ENCODE assay signal across 10 mouse cellular contexts in the genomic region with DNA sequence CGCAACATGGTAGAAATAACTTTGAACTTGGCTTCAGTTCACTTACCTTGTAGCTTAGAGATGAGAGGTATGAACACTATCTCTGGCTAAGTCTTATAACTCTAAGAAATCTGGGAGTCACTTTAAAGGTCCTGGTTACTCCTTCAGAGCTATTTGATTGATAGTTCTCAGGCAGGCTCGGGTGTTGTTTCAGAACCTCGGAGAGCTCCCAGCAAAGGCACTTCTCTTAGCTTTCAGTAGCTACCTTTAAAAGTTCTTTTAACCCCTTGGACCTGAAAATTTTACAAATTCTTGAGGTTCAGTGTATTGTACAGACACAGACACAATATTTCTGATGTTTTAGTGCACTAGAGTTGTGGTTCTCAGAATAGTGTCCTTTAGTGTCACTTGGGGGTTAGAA. TPM values are rescaled to one million over a fixed set of nuclear protein-coding genes. Genes with fewer than 3 reads are reported as not detected.
A peak's percentile ranks its signal among the peaks of the same experiment; 100 is the strongest.
DNase-seq lines count a peak whose midpoint lies in the region; ATAC-seq and TF ChIP-seq lines count a peak whose summit lies in the region.
"Had no signal": no experiment of that assay in that cellular context is flagged by ENCODE, and none has a peak within 500 bp of the region (broad histone marks: within the 10 kb centered on the region; RNA-seq: fewer than 3 reads in every experiment).

No protein-coding gene starts in this region.

- H3K27me3 ChIP-seq in liver, embryonic 14.5 days (ENCODE audit: control insufficient read depth, insufficient read depth, low read length) = no peaks in the 10 kb centered on the region
- H3K27me3 ChIP-seq in liver, embryonic 11.5 days (replicated peaks; ENCODE audit: control insufficient read depth, insufficient read depth, low read length) = no peaks in the 10 kb centered on the region
- H3K27me3 ChIP-seq in stomach, postnatal 0 days (ENCODE audit: control insufficient read depth, insufficient read depth, low read length) = no peaks in the 10 kb centered on the region
- H3K27me3 ChIP-seq in forebrain, embryonic 11.5 days (ENCODE audit: control insufficient read depth, insufficient read depth, low read length) = no peaks in the 10 kb centered on the region
- H3K27me3 ChIP-seq: embryonic facial prominence, embryonic 12.5 days had no signal

- H3K9me3 ChIP-seq in liver, embryonic 14.5 days (ENCODE audit: control insufficient read depth, low read length) = no peaks in the 10 kb centered on the region
- H3K9me3 ChIP-seq in liver, embryonic 11.5 days (ENCODE audit: control insufficient read depth, low read length) = no peaks in the 10 kb centered on the region
- H3K9me3 ChIP-seq in stomach, postnatal 0 days (ENCODE audit: control insufficient read depth, low read length) = no peaks in the 10 kb centered on the region
- no peaks in the 10 kb centered on the region for H3K9me3 ChIP-seq in forebrain, embryonic 11.5 days (ENCODE audit: control insufficient read depth, low read length)
- H3K9me3 ChIP-seq: embryonic facial prominence, embryonic 12.5 days had no signal

- no peak overlapping the region for H3K9ac ChIP-seq in liver, embryonic 14.5 days (replicated peaks)
- H3K9ac ChIP-seq in liver, embryonic 11.5 days (ENCODE audit: low read depth, low read length) = no peak overlapping the region
- H3K9ac ChIP-seq in stomach, postnatal 0 days (ENCODE audit: low read length) = no peak overlapping the region
- no peak overlapping the region for H3K9ac ChIP-seq in forebrain, embryonic 11.5 days (ENCODE audit: low read length)
- H3K9ac ChIP-seq: embryonic facial prominence, embryonic 12.5 days had no signal

- H3K4me1 ChIP-seq in liver, embryonic 14.5 days (replicated peaks; ENCODE audit: control insufficient read depth in 2 of 2, insufficient read depth in 2 of 2, low read length in 1 of 2) = no peaks in the 10 kb centered on the region
- H3K4me1 ChIP-seq in liver, embryonic 11.5 days (replicated peaks; ENCODE audit: control insufficient read depth, insufficient read depth, low read length) = no peaks in the 10 kb centered on the region
- H3K4me1 ChIP-seq in stomach, postnatal 0 days (replicated peaks; ENCODE audit: control insufficient read depth, insufficient read depth) = no peaks in the 10 kb centered on the region
- H3K4me1 ChIP-seq in forebrain, embryonic 11.5 days (replicated peaks; ENCODE audit: control insufficient read depth, insufficient read depth, low read length) = no peaks in the 10 kb centered on the region
- H3K4me1 ChIP-seq: embryonic facial prominence, embryonic 12.5 days had no signal

- no peak for TF ChIP-seq CTCF in liver, embryonic 14.5 days (IDR thresholded peaks at IDR 0.05; ENCODE audit: low read depth)
- TF ChIP-seq CTCF in stomach, postnatal 0 days (IDR thresholded peaks at IDR 0.05; ENCODE audit: low read depth) = no peak

- 57% methylated on average over 3 of the region's 3 CpGs for WGBS in liver, embryonic 14.5 days (ENCODE audit: insufficient replicate concordance)
- WGBS in liver, embryonic 11.5 days = 53% methylated on average over 3 of the region's 3 CpGs
- 40% methylated on average over 3 of the region's 3 CpGs for WGBS in stomach, postnatal 0 days
- 61% methylated on average over 3 of the region's 3 CpGs for whole genome bisulfite sequencing in forebrain, embryonic 11.5 days

- no peak overlapping the region for H3K4me2 ChIP-seq in liver, embryonic 14.5 days (ENCODE audit: low read depth)
- no peak overlapping the region for H3K4me2 ChIP-seq in liver, embryonic 11.5 days
- H3K4me2 ChIP-seq in stomach, postnatal 0 days (replicated peaks; ENCODE audit: low read depth) = no peak overlapping the region
- no peak overlapping the region for H3K4me2 ChIP-seq in forebrain, embryonic 11.5 days (ENCODE audit: low read depth, low read length, severe bottlenecking)
- H3K4me2 ChIP-seq: embryonic facial prominence, embryonic 12.5 days had no signal

- no peak overlapping the region for H3K4me3 ChIP-seq in liver, embryonic 14.5 days (ENCODE audit: insufficient read depth in 1 of 2, low read depth in 2 of 2, low read length in 2 of 2)
- no peak overlapping the region for H3K4me3 ChIP-seq in liver, embryonic 11.5 days (ENCODE audit: low read depth, low read length)
- no peak overlapping the region for H3K4me3 ChIP-seq in stomach, postnatal 0 days (ENCODE audit: low read depth, low read length)
- H3K4me3 ChIP-seq in forebrain, embryonic 11.5 days (ENCODE audit: low read depth, low read length) = no peak overlapping the region
- H3K4me3 ChIP-seq: embryonic facial prominence, embryonic 12.5 days had no signal

- H3K36me3 ChIP-seq in liver, embryonic 14.5 days (replicated peaks; ENCODE audit: control insufficient read depth, insufficient read depth, low read depth) = no peaks in the 10 kb centered on the region
- no peaks in the 10 kb centered on the region for H3K36me3 ChIP-seq in liver, embryonic 11.5 days (ENCODE audit: control insufficient read depth, insufficient read depth, low read length)
- no peaks in the 10 kb centered on the region for H3K36me3 ChIP-seq in stomach, postnatal 0 days (ENCODE audit: control insufficient read depth, insufficient read depth, low read length)
- H3K36me3 ChIP-seq in forebrain, embryonic 11.5 days (ENCODE audit: control insufficient read depth, insufficient read depth, low read length) = no peaks in the 10 kb centered on the region
- H3K36me3 ChIP-seq: embryonic facial prominence, embryonic 12.5 days had no signal

- ATAC-seq in liver, embryonic 14.5 days (ENCODE audit: insufficient read depth) = no peak
- ATAC-seq in liver, embryonic 11.5 days (replicated peaks; ENCODE audit: low FRiP score) = no peak
- peak; percentile 25; the same call in 1 of the 2 replicates for ATAC-seq in granulocyte monocyte progenitor cell, adult 5-6 weeks (replicated peaks; ENCODE audit: poor library complexity, severe bottlenecking)
- no peak for ATAC-seq in stomach, postnatal 0 days (ENCODE audit: low FRiP score, low TSS enrichment)
- no peak for ATAC-seq in forebrain, embryonic 11.5 days (replicated peaks; ENCODE audit: low FRiP score)
- no peak for ATAC-seq in frontal cortex, adult (ENCODE audit: low TSS enrichment)

- DNase-seq in liver, embryonic 14.5 days (ENCODE audit: low read depth in 3 of 3, low spot score in 3 of 3) = peak in 2 of 3 experiments; percentile 7 to 22
- no peak for DNase-seq in liver, embryonic 11.5 days (ENCODE audit: low spot score)
- peak; percentile 78 for DNase-seq in adipocyte (ENCODE audit: low spot score)
- peak; percentile 46 for DNase-seq in stomach, postnatal 0 days (ENCODE audit: low spot score)
- DNase-seq in layer of hippocampus, adult 9-10 months (ENCODE audit: low spot score) = no peak
- DNase-seq in forebrain, embryonic 11.5 days (ENCODE audit: low spot score) = no peak

- H3K27ac ChIP-seq in liver, embryonic 14.5 days = no peak overlapping the region
- no peak overlapping the region for H3K27ac ChIP-seq in liver, embryonic 11.5 days (ENCODE audit: low read depth, low read length)
- H3K27ac ChIP-seq in stomach, postnatal 0 days (replicated peaks) = no peak overlapping the region
- no peak overlapping the region for H3K27ac ChIP-seq in forebrain, embryonic 11.5 days (ENCODE audit: low read depth, low read length)
- H3K27ac ChIP-seq: embryonic facial prominence, embryonic 12.5 days; macrophage had no signal

- TF ChIP-seq EP300 in liver, embryonic 14.5 days (IDR thresholded peaks at IDR 0.05; ENCODE audit: low read depth) = no peak
- TF ChIP-seq EP300 in stomach, postnatal 0 days (optimal IDR thresholded peaks at IDR 0.05) = no peak

RNA-seq across cellular contexts. Expression of a gene that starts 52.3 kb away (rescaled TPM):
- polyA plus RNA-seq in liver, embryonic 14.5 days (2012; rRNA removed) = 3.5 and 4.2 TPM in 2 replicates
- 1.9 and 3.2 TPM in 2 replicates for polyA plus RNA-seq in liver, embryonic 14.5 days (2014; fragmentation: Nextera tagmentation; extraction: Ambion mirVana)
- 4.3 and 6.0 TPM in 2 replicates for polyA plus RNA-seq in liver, embryonic 11.5 days (2014; fragmentation: Nextera tagmentation; extraction: Ambion mirVana)
- 17.1 and 23.9 TPM in 2 replicates for total RNA-seq in granulocyte monocyte progenitor cell, adult 5-6 weeks (2014; fragmentation: Nextera tagmentation)
- 28.3 and 30.8 TPM in 2 replicates for total RNA-seq in granulocyte monocyte progenitor cell, adult 5-6 weeks (2017)
- polyA plus RNA-seq in stomach, postnatal 0 days (2015; fragmentation: Nextera tagmentation; extraction: Ambion mirVana) = 2.8 and 2.9 TPM in 2 replicates
- polyA plus RNA-seq in forebrain, embryonic 11.5 days (2014; fragmentation: Nextera tagmentation; extraction: Ambion mirVana) = 12.3 and 14.4 TPM in 2 replicates

Comparison
In these comparisons a context has a peak if more than half of its experiments do, and no peak if none do; other contexts are left out.
1. DNase-seq: peak in liver, embryonic 14.5 days (2 of 3), adipocyte (single experiment) and stomach, postnatal 0 days (single experiment); none in liver, embryonic 11.5 days (single experiment), layer of hippocampus, adult 9-10 months (single experiment) and forebrain, embryonic 11.5 days (single experiment).